Mouse (Mus musculus): ENCODE results near the gene Tmem135. TPM values are rescaled to one million over a fixed set of nuclear protein-coding genes. Genes with fewer than 3 reads are reported as not detected.

The Tmem135 gene
- polyA plus RNA-seq, 1 experiment: 30.9 TPM

DNA sequence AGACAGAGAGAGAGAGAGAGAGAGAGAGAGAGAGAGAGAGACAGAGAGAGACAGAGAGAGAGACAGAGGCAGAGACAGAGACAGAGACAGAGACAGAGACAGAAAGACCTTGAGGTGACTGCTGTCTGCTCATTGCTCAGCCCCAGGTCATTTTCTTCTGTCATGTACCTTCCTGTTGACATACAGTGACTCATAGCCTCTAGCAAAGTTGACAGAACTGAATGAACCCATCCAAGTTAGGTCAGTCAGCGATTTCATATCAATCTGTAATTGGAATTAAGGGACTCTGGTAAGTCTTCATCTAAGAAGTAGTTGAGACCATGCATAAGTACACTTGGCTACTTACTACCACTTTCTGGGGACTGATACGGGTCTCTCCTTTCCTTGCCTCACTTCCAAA is 27.2 kb upstream of the Tmem135 start:
- TF ChIP-seq CTCF (IDR thresholded peaks at IDR 0.05; ENCODE audit: extremely low read depth, insufficient read depth, low read length) (no peak), POLR2A (IDR thresholded peaks at IDR 0.05; ENCODE audit: extremely low read depth, insufficient read depth, low read length) (no peak)
- Histone ChIP-seq H3K4me1 (ENCODE audit: control insufficient read depth, insufficient read depth, low read length) (no peaks in the 10 kb centered on the region), H3K4me3 (ENCODE audit: insufficient read depth, low read length) (no peak overlapping the region), H3K27ac (ENCODE audit: insufficient read depth, low read length) (no peak overlapping the region)

DNA sequence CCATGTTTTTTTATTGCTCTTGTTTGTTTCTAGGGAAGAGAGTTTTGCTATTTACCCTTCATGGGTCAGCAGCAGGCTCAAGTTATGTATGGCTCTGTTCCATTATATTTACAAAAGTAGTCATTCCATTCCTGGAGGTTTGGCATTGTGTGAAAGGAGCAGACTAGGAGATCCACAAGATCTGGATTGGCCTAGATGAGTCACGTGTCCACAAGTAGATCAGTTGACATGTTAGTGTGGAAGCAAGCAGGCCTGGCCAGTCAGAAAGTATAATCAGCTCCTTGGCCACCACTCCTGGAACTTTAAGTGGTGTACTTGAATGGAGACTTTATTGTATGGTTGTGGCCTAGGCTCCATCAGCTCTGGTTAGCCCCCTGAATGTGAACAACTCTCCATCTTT is 25.3 kb upstream of the Tmem135 start:
- TF ChIP-seq CTCF (IDR thresholded peaks at IDR 0.05; ENCODE audit: extremely low read depth, insufficient read depth, low read length): no peak
- no peak for TF ChIP-seq POLR2A (IDR thresholded peaks at IDR 0.05; ENCODE audit: extremely low read depth, insufficient read depth, low read length)
- Histone ChIP-seq H3K4me1 (ENCODE audit: control insufficient read depth, insufficient read depth, low read length) (no peaks in the 10 kb centered on the region), H3K27ac (ENCODE audit: insufficient read depth, low read length) (no peak overlapping the region), H3K4me3 (ENCODE audit: insufficient read depth, low read length) (no peak overlapping the region)

DNA sequence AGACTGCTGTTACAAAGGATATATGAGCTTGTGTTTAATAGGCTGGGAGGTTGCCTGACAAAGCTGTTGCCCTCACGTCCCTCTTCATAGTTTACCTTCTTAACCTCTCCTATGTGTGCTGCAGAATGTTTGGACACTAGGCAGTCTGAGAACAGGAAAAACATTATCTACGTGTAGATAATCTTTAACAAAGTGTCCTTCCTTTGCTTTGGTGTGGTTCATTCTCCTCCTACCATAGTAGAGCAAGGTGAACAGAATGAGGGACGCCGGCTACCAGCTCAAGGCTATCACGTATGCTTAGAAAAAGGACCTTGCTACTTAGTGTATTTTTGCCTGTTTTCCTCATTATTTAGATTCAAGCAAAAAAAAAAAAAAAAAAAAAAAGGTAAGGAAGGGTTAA is 24.8 kb upstream of the Tmem135 start:
- TF ChIP-seq POLR2A (IDR thresholded peaks at IDR 0.05; ENCODE audit: extremely low read depth, insufficient read depth, low read length) (no peak), CTCF (IDR thresholded peaks at IDR 0.05; ENCODE audit: extremely low read depth, insufficient read depth, low read length) (no peak)
- H3K4me3 ChIP-seq (ENCODE audit: insufficient read depth, low read length): no peak overlapping the region

DNA sequence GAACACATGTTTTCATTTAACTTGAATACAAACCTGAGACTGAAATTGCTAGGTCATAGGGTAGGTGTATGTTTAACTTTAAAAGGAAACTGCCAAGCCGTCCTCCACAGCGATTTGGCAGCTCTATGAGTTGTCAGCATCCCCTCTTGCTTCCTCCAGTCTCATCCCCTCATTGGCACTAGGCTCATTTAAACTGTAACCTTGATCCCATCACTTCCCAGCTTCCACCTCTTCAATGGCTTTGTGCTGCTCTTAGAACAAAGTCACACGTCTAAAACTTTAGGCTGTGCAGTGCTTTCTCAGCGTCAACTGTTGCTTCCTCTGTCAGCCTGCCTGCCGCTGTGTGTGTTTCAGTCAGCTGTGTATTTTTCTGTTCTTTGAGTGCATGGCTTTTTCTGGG is 23.1 kb upstream of the Tmem135 start:
- no peak for TF ChIP-seq CTCF (IDR thresholded peaks at IDR 0.05; ENCODE audit: extremely low read depth, insufficient read depth, low read length)
- TF ChIP-seq POLR2A (IDR thresholded peaks at IDR 0.05; ENCODE audit: extremely low read depth, insufficient read depth, low read length): no peak
- H3K27ac ChIP-seq (ENCODE audit: insufficient read depth, low read length): no peak overlapping the region
- no peaks in the 10 kb centered on the region for H3K4me1 ChIP-seq (ENCODE audit: control insufficient read depth, insufficient read depth, low read length)
- no peak overlapping the region for H3K4me3 ChIP-seq (ENCODE audit: insufficient read depth, low read length)

More for the DNA sequence above, 24.8 kb upstream of the Tmem135 start:
- Histone ChIP-seq H3K27ac (ENCODE audit: insufficient read depth, low read length) (no peak overlapping the region), H3K4me1 (ENCODE audit: control insufficient read depth, insufficient read depth, low read length) (no peaks in the 10 kb centered on the region)

DNA sequence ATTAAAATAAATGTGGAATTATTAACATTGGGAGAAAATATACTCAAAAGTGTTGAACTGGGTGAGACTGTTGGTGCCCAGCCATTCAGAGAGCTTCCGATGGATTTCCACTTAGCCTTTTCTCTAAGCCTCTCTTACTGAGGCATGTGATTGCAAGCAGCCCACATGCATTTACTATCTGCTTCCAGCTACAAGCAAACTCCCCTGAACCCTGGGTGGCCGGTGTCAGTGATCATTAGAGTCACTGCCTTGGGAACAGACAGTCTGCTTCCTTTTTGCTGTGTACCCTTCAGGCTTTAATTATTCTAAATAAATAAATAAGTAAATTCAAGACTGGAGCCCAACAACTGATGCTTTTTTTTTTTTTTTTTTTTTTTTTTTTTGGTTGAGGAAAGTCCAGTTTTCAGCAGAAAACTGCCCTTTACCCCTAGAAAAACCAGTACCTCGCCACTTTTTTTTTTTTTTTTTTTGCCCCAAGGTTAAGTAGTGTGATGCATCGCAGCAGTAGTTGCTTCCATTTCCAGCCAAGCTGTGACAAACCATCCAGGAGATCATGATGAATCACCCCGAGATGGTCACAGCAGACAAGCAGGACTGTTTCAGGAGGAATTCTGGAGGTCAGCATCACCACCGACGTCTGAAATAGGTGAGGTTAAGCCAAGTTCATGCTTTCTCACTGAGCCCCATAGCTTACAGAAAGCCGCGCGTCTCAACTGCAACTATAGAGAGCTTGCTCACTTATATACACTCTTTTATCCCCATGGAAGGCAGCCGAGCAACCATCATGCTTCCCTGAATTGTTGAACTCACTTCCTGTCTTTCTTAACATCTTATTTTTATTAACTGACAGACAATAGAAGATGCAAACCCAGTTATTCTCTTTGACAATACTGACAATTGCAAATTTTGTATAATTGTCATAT is 22.0 kb upstream of the Tmem135 start:
- Histone ChIP-seq H3K27ac (ENCODE audit: insufficient read depth, low read length) (no peak overlapping the region), H3K4me1 (ENCODE audit: control insufficient read depth, insufficient read depth, low read length) (no peaks in the 10 kb centered on the region), H3K4me3 (ENCODE audit: insufficient read depth, low read length) (no peak overlapping the region)
- TF ChIP-seq CTCF (IDR thresholded peaks at IDR 0.05; ENCODE audit: extremely low read depth, insufficient read depth, low read length) (no peak), POLR2A (IDR thresholded peaks at IDR 0.05; ENCODE audit: extremely low read depth, insufficient read depth, low read length) (no peak)

- no peak overlapping the region for H3K27ac ChIP-seq (ENCODE audit: insufficient read depth, low read length)
- no peak overlapping the region for H3K4me3 ChIP-seq (ENCODE audit: insufficient read depth, low read length)
- no peaks in the 10 kb centered on the region for H3K4me1 ChIP-seq (ENCODE audit: control insufficient read depth, insufficient read depth, low read length)
- TF ChIP-seq POLR2A (IDR thresholded peaks at IDR 0.05; ENCODE audit: extremely low read depth, insufficient read depth, low read length) (no peak), CTCF (IDR thresholded peaks at IDR 0.05; ENCODE audit: extremely low read depth, insufficient read depth, low read length) (no peak)
Measured at GRCm38 (mm10) chr7:89424659-89425058, 20.6 kb upstream of the Tmem135 start.

- Histone ChIP-seq H3K27ac (ENCODE audit: insufficient read depth, low read length) (no peak overlapping the region), H3K4me3 (ENCODE audit: insufficient read depth, low read length) (no peak overlapping the region), H3K4me1 (ENCODE audit: control insufficient read depth, insufficient read depth, low read length) (no peaks in the 10 kb centered on the region)
- TF ChIP-seq CTCF (IDR thresholded peaks at IDR 0.05; ENCODE audit: extremely low read depth, insufficient read depth, low read length) (no peak), POLR2A (IDR thresholded peaks at IDR 0.05; ENCODE audit: extremely low read depth, insufficient read depth, low read length) (no peak)
Measured at GRCm38 (mm10) chr7:89423688-89424255, 19.8 kb upstream of the Tmem135 start.

DNA sequence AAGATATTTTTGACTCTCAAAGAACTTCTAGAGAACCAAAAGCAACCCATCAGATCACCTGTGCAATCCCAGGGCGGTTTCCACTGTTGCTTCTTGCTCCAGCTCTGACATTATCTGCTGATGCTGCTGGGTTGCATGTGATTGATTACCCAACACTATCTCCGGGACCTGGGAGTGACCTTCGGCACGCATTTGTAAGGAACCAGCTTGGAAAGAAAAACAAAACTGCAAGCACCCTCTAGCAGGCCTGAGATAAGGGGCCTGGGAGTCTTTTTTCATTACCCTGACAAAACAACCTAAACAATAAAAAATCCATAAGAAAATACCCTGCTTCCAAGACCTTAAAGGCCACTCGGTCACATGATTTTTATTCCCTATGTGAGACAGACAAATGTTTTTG is 19.2 kb upstream of the Tmem135 start:
- Histone ChIP-seq H3K27ac (ENCODE audit: insufficient read depth, low read length) (no peak overlapping the region), H3K4me3 (ENCODE audit: insufficient read depth, low read length) (no peak overlapping the region), H3K4me1 (ENCODE audit: control insufficient read depth, insufficient read depth, low read length) (no peaks in the 10 kb centered on the region)
- TF ChIP-seq POLR2A (IDR thresholded peaks at IDR 0.05; ENCODE audit: extremely low read depth, insufficient read depth, low read length) (no peak), CTCF (IDR thresholded peaks at IDR 0.05; ENCODE audit: extremely low read depth, insufficient read depth, low read length) (no peak)

DNA sequence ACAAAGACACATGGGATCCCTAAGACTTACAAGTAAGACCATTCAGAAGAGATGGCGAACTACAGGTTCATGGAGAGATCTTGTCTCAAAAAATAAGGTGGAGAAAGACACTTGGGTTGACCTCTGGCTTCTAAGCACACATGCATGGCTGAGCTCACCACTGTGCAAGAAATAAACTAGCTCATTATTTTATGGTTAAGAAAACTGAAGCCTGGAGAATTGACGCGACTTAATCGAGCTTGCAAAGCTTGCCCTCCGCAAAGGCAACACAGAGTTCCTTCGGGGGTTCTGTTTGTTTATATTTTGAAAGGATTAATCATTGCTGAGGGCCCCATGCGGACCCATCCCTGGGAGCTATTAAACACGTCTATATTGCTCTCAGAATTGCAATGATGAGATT is 18.6 kb upstream of the Tmem135 start:
- no peak overlapping the region for H3K27ac ChIP-seq (ENCODE audit: insufficient read depth, low read length)
- no peak overlapping the region for H3K4me3 ChIP-seq (ENCODE audit: insufficient read depth, low read length)
- no peaks in the 10 kb centered on the region for H3K4me1 ChIP-seq (ENCODE audit: control insufficient read depth, insufficient read depth, low read length)
- no peak for TF ChIP-seq POLR2A (IDR thresholded peaks at IDR 0.05; ENCODE audit: extremely low read depth, insufficient read depth, low read length)
- no peak for TF ChIP-seq CTCF (IDR thresholded peaks at IDR 0.05; ENCODE audit: extremely low read depth, insufficient read depth, low read length)

DNA sequence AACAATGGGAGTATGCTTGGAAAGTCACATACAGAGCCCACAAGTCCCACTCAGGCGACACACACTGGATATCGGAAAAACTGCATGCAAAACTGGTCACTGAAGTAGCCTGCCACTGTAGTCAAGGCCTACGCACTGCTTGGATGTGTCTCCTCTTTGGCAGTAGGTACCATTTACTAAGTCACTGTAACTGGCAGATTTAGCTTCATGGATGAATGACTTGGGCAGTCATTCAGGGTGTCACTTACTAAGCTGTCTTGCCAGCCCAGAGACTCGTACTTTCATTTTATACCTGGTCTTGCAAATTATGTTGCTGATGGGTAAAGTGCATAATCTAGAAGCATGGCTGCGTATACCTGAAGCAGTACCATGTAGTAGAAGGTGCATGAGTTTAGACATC is 17.3 kb upstream of the Tmem135 start:
- Histone ChIP-seq H3K4me1 (ENCODE audit: control insufficient read depth, insufficient read depth, low read length) (no peaks in the 10 kb centered on the region), H3K4me3 (ENCODE audit: insufficient read depth, low read length) (no peak overlapping the region), H3K27ac (ENCODE audit: insufficient read depth, low read length) (no peak overlapping the region)
- TF ChIP-seq POLR2A (IDR thresholded peaks at IDR 0.05; ENCODE audit: extremely low read depth, insufficient read depth, low read length): no peak
- TF ChIP-seq CTCF (IDR thresholded peaks at IDR 0.05; ENCODE audit: extremely low read depth, insufficient read depth, low read length): no peak
